Mouse (Mus musculus): ENCODE measurements around the gene Hist1h2bc. TPM values are rescaled to one million over a fixed set of nuclear protein-coding genes. Genes with fewer than 3 reads are reported as not detected.

Gene Hist1h2bc
- polyA plus RNA-seq, 1 experiment from 2014 or later = 78.2 TPM

- Histone ChIP-seq H3K4me1 (ENCODE audit: control insufficient read depth, insufficient read depth, low read length) (peaks cover 18% of the 10 kb centered on the region; the same call in 1 of the 2 replicates), H3K36me3 (ENCODE audit: control insufficient read depth, insufficient read depth, low read length) (no peaks in the 10 kb centered on the region), H3K4me2 (ENCODE audit: low read depth, low read length) (no peak overlapping the region), H3K27ac (replicated peaks; ENCODE audit: low read depth, low read length) (no peak overlapping the region), H3K9me3 (ENCODE audit: control insufficient read depth, low read length) (no peaks in the 10 kb centered on the region), H3K27me3 (replicated peaks; ENCODE audit: control insufficient read depth, insufficient read depth, low read length) (no peaks in the 10 kb centered on the region), H3K4me3 (ENCODE audit: low read depth, low read length) (no peak overlapping the region), H3K9ac (ENCODE audit: low read depth, low read length) (no peak overlapping the region)
- no peak for ATAC-seq (ENCODE audit: low read depth)
- no peak for DNase-seq (ENCODE audit: low spot score)
These were observed 58.0 kb downstream of the Hist1h2bc start for GRCm38 (mm10) chr13:23742007-23742406.

Small RNA genes within 50 kb of the gene (microRNA-seq; reads per million reads assigned to microRNA genes)
- not detected for gene Gm44350 (ENCODE audit: borderline number of aligned reads)

Other genes with a start within 250 kb of the Hist1h2bc start
- 0.18 TPM in 1 of 2 replicates, not detected in the other for gene Btn1a1, start 218.3 kb upstream of the Hist1h2bc start, polyA plus RNA-seq (2014; fragmentation: Nextera tagmentation; extraction: Ambion mirVana)
- 0.40 and 0.51 TPM in 2 replicates for gene Btn2a2, start 195.3 kb upstream of the Hist1h2bc start, polyA plus RNA-seq (2014; fragmentation: Nextera tagmentation; extraction: Ambion mirVana)
- gene Hist1h4h, start 153.1 kb upstream of the Hist1h2bc start, polyA plus RNA-seq (2014; fragmentation: Nextera tagmentation; extraction: Ambion mirVana) = 5.1 and 5.6 TPM in 2 replicates
- 5.2 and 7.0 TPM in 2 replicates for gene Hist1h2af, start 150.3 kb upstream of the Hist1h2bc start, polyA plus RNA-seq (2014; fragmentation: Nextera tagmentation; extraction: Ambion mirVana)
- gene Hist1h3g, start 148.8 kb upstream of the Hist1h2bc start, polyA plus RNA-seq (2014; fragmentation: Nextera tagmentation; extraction: Ambion mirVana) = 3.7 and 4.1 TPM in 2 replicates
- 0.76 and 0.77 TPM in 2 replicates for gene Hist1h2bh, start 140.8 kb upstream of the Hist1h2bc start, polyA plus RNA-seq (2014; fragmentation: Nextera tagmentation; extraction: Ambion mirVana)
- 0.71 and 1.0 TPM in 2 replicates for gene Hist1h3f, start 140.1 kb upstream of the Hist1h2bc start, polyA plus RNA-seq (2014; fragmentation: Nextera tagmentation; extraction: Ambion mirVana)
- 0.84 and 0.88 TPM in 2 replicates for gene Hist1h4f, start 132.6 kb upstream of the Hist1h2bc start, polyA plus RNA-seq (2014; fragmentation: Nextera tagmentation; extraction: Ambion mirVana)
- 0.60 TPM in 2 replicates for gene Hist1h1d, start 130.9 kb upstream of the Hist1h2bc start, polyA plus RNA-seq (2014; fragmentation: Nextera tagmentation; extraction: Ambion mirVana)
- gene Hist1h3e, start 121.8 kb upstream of the Hist1h2bc start, polyA plus RNA-seq (2014; fragmentation: Nextera tagmentation; extraction: Ambion mirVana) = 4.4 and 6.1 TPM in 2 replicates
- 93.4 and 108 TPM in 2 replicates for gene Hist1h2ae, start 113.0 kb upstream of the Hist1h2bc start, polyA plus RNA-seq (2014; fragmentation: Nextera tagmentation; extraction: Ambion mirVana)
- 5.1 and 5.3 TPM in 2 replicates for gene Hist1h2bg, start 112.8 kb upstream of the Hist1h2bc start, polyA plus RNA-seq (2014; fragmentation: Nextera tagmentation; extraction: Ambion mirVana)
- gene Hist1h2bf, start 110.0 kb upstream of the Hist1h2bc start, polyA plus RNA-seq (2014; fragmentation: Nextera tagmentation; extraction: Ambion mirVana) = 3.6 and 4.1 TPM in 2 replicates
- 1.6 and 2.8 TPM in 2 replicates for gene Hist1h2ad, start 109.8 kb upstream of the Hist1h2bc start, polyA plus RNA-seq (2014; fragmentation: Nextera tagmentation; extraction: Ambion mirVana)
- 5.2 and 7.2 TPM in 2 replicates for gene Hist1h3d, start 108.4 kb upstream of the Hist1h2bc start, polyA plus RNA-seq (2014; fragmentation: Nextera tagmentation; extraction: Ambion mirVana)
- gene Hist1h4d, start 102.6 kb upstream of the Hist1h2bc start, polyA plus RNA-seq (2014; fragmentation: Nextera tagmentation; extraction: Ambion mirVana) = 74.5 and 84.0 TPM in 2 replicates
- 1.5 and 2.2 TPM in 2 replicates for gene Hist1h2be, start 63.1 kb upstream of the Hist1h2bc start, polyA plus RNA-seq (2014; fragmentation: Nextera tagmentation; extraction: Ambion mirVana)
- gene Hist1h1e, start 61.6 kb upstream of the Hist1h2bc start, polyA plus RNA-seq (2014; fragmentation: Nextera tagmentation; extraction: Ambion mirVana) = 12.8 and 15.7 TPM in 2 replicates
- 1.2 and 1.3 TPM in 2 replicates for gene Hist1h2ac, start 251 bp upstream of the Hist1h2bc start, polyA plus RNA-seq (2014; fragmentation: Nextera tagmentation; extraction: Ambion mirVana)
- gene Hist1h1t, start 11.6 kb downstream of the Hist1h2bc start, polyA plus RNA-seq (2014; fragmentation: Nextera tagmentation; extraction: Ambion mirVana) = 0.19 and 0.31 TPM in 2 replicates
- 5.7 and 5.8 TPM in 2 replicates for gene Hist1h4c, start 14.3 kb downstream of the Hist1h2bc start, polyA plus RNA-seq (2014; fragmentation: Nextera tagmentation; extraction: Ambion mirVana)
- gene Hfe, start 26.7 kb downstream of the Hist1h2bc start, polyA plus RNA-seq (2014; fragmentation: Nextera tagmentation; extraction: Ambion mirVana) = 9.6 and 10.3 TPM in 2 replicates
- 36.1 and 37.8 TPM in 2 replicates for gene Hist1h1c, start 54.6 kb downstream of the Hist1h2bc start, polyA plus RNA-seq (2014; fragmentation: Nextera tagmentation; extraction: Ambion mirVana)
- gene Hist1h3c, start 61.4 kb downstream of the Hist1h2bc start, polyA plus RNA-seq (2014; fragmentation: Nextera tagmentation; extraction: Ambion mirVana) = 5.1 and 7.5 TPM in 2 replicates
- gene Hist1h2bb, start 62.5 kb downstream of the Hist1h2bc start, polyA plus RNA-seq (2014; fragmentation: Nextera tagmentation; extraction: Ambion mirVana) = 1.2 and 2.1 TPM in 2 replicates
- gene Hist1h2ab, start 66.9 kb downstream of the Hist1h2bc start, polyA plus RNA-seq (2014; fragmentation: Nextera tagmentation; extraction: Ambion mirVana) = 30.2 and 32.6 TPM in 2 replicates
- gene Hist1h3b, start 68.1 kb downstream of the Hist1h2bc start, polyA plus RNA-seq (2014; fragmentation: Nextera tagmentation; extraction: Ambion mirVana) = 6.6 and 11.5 TPM in 2 replicates
- gene Hist1h4b, start 72.8 kb downstream of the Hist1h2bc start, polyA plus RNA-seq (2014; fragmentation: Nextera tagmentation; extraction: Ambion mirVana) = 3.5 and 4.7 TPM in 2 replicates
- gene Hist1h4a, start 77.0 kb downstream of the Hist1h2bc start, polyA plus RNA-seq (2014; fragmentation: Nextera tagmentation; extraction: Ambion mirVana) = 0.68 and 0.74 TPM in 2 replicates
- gene Hist1h3a, start 78.2 kb downstream of the Hist1h2bc start, polyA plus RNA-seq (2014; fragmentation: Nextera tagmentation; extraction: Ambion mirVana) = 3.7 and 4.9 TPM in 2 replicates
- gene Hist1h1a, start 79.5 kb downstream of the Hist1h2bc start, polyA plus RNA-seq (2014; fragmentation: Nextera tagmentation; extraction: Ambion mirVana) = 3.2 and 3.5 TPM in 2 replicates
- gene Trim38, start 85.7 kb downstream of the Hist1h2bc start, polyA plus RNA-seq (2014; fragmentation: Nextera tagmentation; extraction: Ambion mirVana) = 0.31 TPM in 1 of 2 replicates, not detected in the other
- not detected in 2 replicates for gene Slc17a2, start 122.8 kb downstream of the Hist1h2bc start, polyA plus RNA-seq (2014; fragmentation: Nextera tagmentation; extraction: Ambion mirVana)
- gene Slc17a3, start 155.2 kb downstream of the Hist1h2bc start, polyA plus RNA-seq (2014; fragmentation: Nextera tagmentation; extraction: Ambion mirVana) = 0.52 and 0.56 TPM in 2 replicates
- not detected in 2 replicates for gene Slc17a1, start 183.6 kb downstream of the Hist1h2bc start, polyA plus RNA-seq (2014; fragmentation: Nextera tagmentation; extraction: Ambion mirVana)
- 0.10 TPM in 1 of 2 replicates, not detected in the other for gene Slc17a4, start 230.8 kb downstream of the Hist1h2bc start, polyA plus RNA-seq (2014; fragmentation: Nextera tagmentation; extraction: Ambion mirVana)
- not detected in 2 replicates for gene Hist1h2ba, start 250.0 kb downstream of the Hist1h2bc start, polyA plus RNA-seq (2014; fragmentation: Nextera tagmentation; extraction: Ambion mirVana)

Measured in embryonic facial prominence, embryonic 14.5 days (tissue).